Mouse (Mus musculus): Measurements from ENCODE around the gene Kdm6a.

GRCm38 (mm10) chrX:18250621-18251020, 88.2 kb downstream of the Kdm6a start:
- TF ChIP-seq POLR2A (IDR thresholded peaks at IDR 0.05; ENCODE audit: insufficient read depth, low read depth, low read length) (no peak), CTCF (IDR thresholded peaks at IDR 0.05; ENCODE audit: insufficient read depth, low read depth, low read length) (no peak)

Measured in olfactory bulb, adult 2 months (tissue).